Mouse (Mus musculus): ENCODE data around the gene Kazn.

- TF ChIP-seq CTCF (IDR thresholded peaks at IDR 0.05; ENCODE audit: low read depth, low read length): peak; percentile 97
- no peak for TF ChIP-seq POLR2A (IDR thresholded peaks at IDR 0.05; ENCODE audit: insufficient read depth, low read length)
Observed at GRCm38 (mm10) chr4:142113306-142113705, 125.9 kb downstream of the Kazn start.

Data from ES-Bruce4 (cell line).